Comparison of ENCODE assay signal across 9 mouse cellular contexts in genomic region chr15:12230243-12230935, GRCm38 (mm10). TPM values are rescaled to one million over a fixed set of nuclear protein-coding genes. Genes with fewer than 3 reads are reported as not detected.
A peak's percentile ranks its signal among the peaks of the same experiment; 100 is the strongest.
DNase-seq lines count a peak whose midpoint lies in the region; ATAC-seq and TF ChIP-seq lines count a peak whose summit lies in the region.
"Had no signal": no experiment of that assay in that cellular context is flagged by ENCODE, and none has a peak within 500 bp of the region (broad histone marks: within the 10 kb centered on the region; RNA-seq: fewer than 3 reads in every experiment).

No protein-coding gene starts in this region.

- DNase-seq in kidney, postnatal 25 days = no peak
- peak; percentile 69 for DNase-seq in T-cell, adult 2 months (ENCODE audit: low spot score)
- DNase-seq in stomach, postnatal 0 days (ENCODE audit: low spot score) = no peak
- DNase-seq in spleen, postnatal 14 days (ENCODE audit: low spot score in 2 of 2) = no peak
- DNase-seq in spleen, adult 18-20 months = no peak

- peak overlapping the region; percentile 54 for H3K27ac ChIP-seq in kidney, embryonic 16.5 days (ENCODE audit: low read length)
- peak overlapping the region; percentile 28; the same call in 1 of the 2 replicates for H3K27ac ChIP-seq in limb, embryonic 13.5 days
- H3K27ac ChIP-seq in stomach, postnatal 0 days (replicated peaks) = peak overlapping the region; percentile 45; the same call in 1 of the 2 replicates
- no peak overlapping the region for H3K27ac ChIP-seq in kidney, embryonic 14.5 days (ENCODE audit: low read depth, low read length)
- H3K27ac ChIP-seq: neural tube, embryonic 13.5 days had no signal

- peaks cover 9% of the 10 kb centered on the region; the same call in 1 of the 2 replicates for H3K4me1 ChIP-seq in kidney, embryonic 16.5 days (ENCODE audit: insufficient read depth, low read length)
- H3K4me1 ChIP-seq in limb, embryonic 13.5 days = peaks cover 22% of the 10 kb centered on the region
- H3K4me1 ChIP-seq in stomach, postnatal 0 days (replicated peaks; ENCODE audit: control insufficient read depth, insufficient read depth) = 0 out of 2 replicates have a peak, but pooled peaks cover 4% of the 10 kb centered on the region
- H3K4me1 ChIP-seq in kidney, embryonic 14.5 days (ENCODE audit: control insufficient read depth, insufficient read depth, low read length) = peaks cover 7% of the 10 kb centered on the region; the same call in 1 of the 2 replicates

- H3K36me3 ChIP-seq in kidney, embryonic 16.5 days (ENCODE audit: insufficient read depth, low read length) = peaks cover 12% of the 10 kb centered on the region
- H3K36me3 ChIP-seq in limb, embryonic 13.5 days = peaks cover 37% of the 10 kb centered on the region
- H3K36me3 ChIP-seq in stomach, postnatal 0 days (ENCODE audit: control insufficient read depth, insufficient read depth, low read length) = peaks cover 4% of the 10 kb centered on the region; the same call in 1 of the 2 replicates
- peaks cover 7% of the 10 kb centered on the region; the same call in 1 of the 2 replicates for H3K36me3 ChIP-seq in kidney, embryonic 14.5 days (ENCODE audit: control insufficient read depth, insufficient read depth, low read length)

- WGBS in kidney, embryonic 16.5 days = 56% methylated on average over 12 of the region's 12 CpGs
- 46% methylated on average over 12 of the region's 12 CpGs for WGBS in limb, embryonic 13.5 days
- WGBS in stomach, postnatal 0 days = 32% methylated on average over 12 of the region's 12 CpGs
- 63% methylated on average over 12 of the region's 12 CpGs for WGBS in kidney, embryonic 14.5 days

- H3K4me2 ChIP-seq in kidney, embryonic 16.5 days (replicated peaks; ENCODE audit: low read depth, low read length) = no peak overlapping the region
- H3K4me2 ChIP-seq in limb, embryonic 13.5 days (replicated peaks) = no peak overlapping the region
- H3K4me2 ChIP-seq in stomach, postnatal 0 days (replicated peaks; ENCODE audit: low read depth) = no peak overlapping the region
- no peak overlapping the region for H3K4me2 ChIP-seq in kidney, embryonic 14.5 days (replicated peaks; ENCODE audit: low read depth, low read length)
- H3K4me2 ChIP-seq: neural tube, embryonic 13.5 days had no signal

- H3K27me3 ChIP-seq in kidney, embryonic 16.5 days (ENCODE audit: insufficient read depth, low read length) = no peaks in the 10 kb centered on the region
- no peaks in the 10 kb centered on the region for H3K27me3 ChIP-seq in limb, embryonic 13.5 days
- H3K27me3 ChIP-seq in stomach, postnatal 0 days (ENCODE audit: control insufficient read depth, insufficient read depth, low read length) = no peaks in the 10 kb centered on the region
- no peaks in the 10 kb centered on the region for H3K27me3 ChIP-seq in kidney, embryonic 14.5 days (ENCODE audit: control insufficient read depth, insufficient read depth, low read length)
- H3K27me3 ChIP-seq: neural tube, embryonic 13.5 days had no signal

- no peak overlapping the region for H3K4me3 ChIP-seq in kidney, embryonic 16.5 days (ENCODE audit: low read length)
- no peak overlapping the region for H3K4me3 ChIP-seq in limb, embryonic 13.5 days
- no peak overlapping the region for H3K4me3 ChIP-seq in stomach, postnatal 0 days (ENCODE audit: low read depth, low read length)
- no peak overlapping the region for H3K4me3 ChIP-seq in kidney, embryonic 14.5 days (ENCODE audit: low read length)
- H3K4me3 ChIP-seq: neural tube, embryonic 13.5 days had no signal

- ATAC-seq in kidney, embryonic 16.5 days (ENCODE audit: low FRiP score, low TSS enrichment) = peak; percentile 40; the same call in 1 of the 2 replicates
- ATAC-seq in limb, embryonic 13.5 days (ENCODE audit: low FRiP score, low read depth) = peak; percentile 34; the same call in 1 of the 2 replicates
- peak; percentile 71 for ATAC-seq in stomach, postnatal 0 days (ENCODE audit: low FRiP score, low TSS enrichment)
- ATAC-seq in kidney, embryonic 14.5 days (ENCODE audit: low FRiP score, low TSS enrichment) = no peak

- H3K9ac ChIP-seq in kidney, embryonic 16.5 days (replicated peaks; ENCODE audit: low read length) = no peak overlapping the region
- H3K9ac ChIP-seq in limb, embryonic 13.5 days = no peak overlapping the region
- no peak overlapping the region for H3K9ac ChIP-seq in stomach, postnatal 0 days (ENCODE audit: low read length)
- H3K9ac ChIP-seq in kidney, embryonic 14.5 days (ENCODE audit: low read depth, low read length) = no peak overlapping the region
- H3K9ac ChIP-seq: neural tube, embryonic 13.5 days had no signal

- no peaks in the 10 kb centered on the region for H3K9me3 ChIP-seq in kidney, embryonic 16.5 days (ENCODE audit: low read length)
- H3K9me3 ChIP-seq in limb, embryonic 13.5 days = no peaks in the 10 kb centered on the region
- H3K9me3 ChIP-seq in stomach, postnatal 0 days (ENCODE audit: control insufficient read depth, low read length) = no peaks in the 10 kb centered on the region
- no peaks in the 10 kb centered on the region for H3K9me3 ChIP-seq in kidney, embryonic 14.5 days (ENCODE audit: control insufficient read depth, low read length)
- H3K9me3 ChIP-seq: neural tube, embryonic 13.5 days had no signal

- no peak for TF ChIP-seq EP300 in stomach, postnatal 0 days (optimal IDR thresholded peaks at IDR 0.05)

- TF ChIP-seq CTCF in stomach, postnatal 0 days (IDR thresholded peaks at IDR 0.05; ENCODE audit: low read depth) = no peak

RNA-seq across cellular contexts. Expression of gene Mtmr12, which starts 25.6 kb away (rescaled TPM):
- 22.5 and 25.0 TPM in 2 replicates for polyA plus RNA-seq in kidney, embryonic 16.5 days (2015; fragmentation: Nextera tagmentation; extraction: Ambion mirVana)
- 16.3 and 18.5 TPM in 2 replicates for polyA plus RNA-seq in limb, embryonic 13.5 days (2015; fragmentation: Nextera tagmentation; extraction: Ambion mirVana)
- 6.8 and 7.3 TPM in 2 replicates for polyA plus RNA-seq in stomach, postnatal 0 days (2015; fragmentation: Nextera tagmentation; extraction: Ambion mirVana)
- polyA plus RNA-seq in kidney, embryonic 14.5 days (2014; fragmentation: Nextera tagmentation; extraction: Ambion mirVana) = 10.6 and 25.4 TPM in 2 replicates
